Mouse (Mus musculus) cerebellum, adult 11-12 months (tissue): ENCODE data around the gene Cadm1.

Source experiments
- DNase-seq: peaks from one replicate; pipeline ENCODE4 v3.0.0; 2022

Gene Cadm1

DNA sequence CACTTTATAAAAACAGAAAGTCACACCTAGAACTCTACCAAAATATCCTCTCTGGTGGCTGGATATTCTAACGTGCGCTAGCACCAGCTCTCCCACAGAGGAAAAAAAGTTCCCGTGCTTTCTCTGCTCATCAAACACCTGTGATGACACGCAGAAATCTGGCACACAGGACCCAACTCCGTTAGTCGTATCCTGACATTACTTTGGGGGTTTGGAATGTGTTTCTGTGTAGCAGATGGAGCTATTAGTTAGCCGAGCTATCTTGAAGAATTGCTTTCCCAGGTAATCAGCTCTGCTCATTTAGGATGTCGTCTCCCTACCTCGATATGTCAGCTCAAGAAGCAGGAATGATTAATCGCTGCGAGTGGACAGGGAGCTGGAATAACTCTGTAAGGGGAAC, 80.3 kb downstream of the Cadm1 start:
- DNase-seq = no peak

DNA sequence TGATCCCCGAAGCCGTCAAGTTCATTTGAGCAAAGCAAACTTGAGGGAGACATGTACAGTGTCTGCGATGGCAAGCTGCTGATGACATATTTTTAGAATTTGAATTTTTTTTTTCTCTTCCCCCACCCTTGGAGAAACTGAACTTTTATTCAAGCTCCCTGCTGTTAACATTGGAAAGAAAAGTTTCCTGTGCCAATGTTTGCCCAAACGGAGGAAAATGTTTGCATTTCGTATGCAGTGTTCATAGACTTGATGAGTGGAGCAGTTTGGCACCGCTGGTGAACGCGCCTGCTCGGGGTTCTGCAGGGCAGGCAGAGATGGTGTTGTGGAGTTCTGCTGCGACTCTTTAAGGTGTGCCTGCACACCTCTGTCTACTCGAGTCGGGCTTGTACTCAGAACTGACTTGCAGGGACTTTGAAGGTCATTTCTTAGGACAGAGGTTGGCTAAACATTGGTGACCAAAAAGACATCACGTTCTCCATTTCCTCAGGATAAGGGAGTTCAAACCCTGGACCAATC, 83.0 kb downstream of the Cadm1 start:
- DNase-seq = no peak

DNA sequence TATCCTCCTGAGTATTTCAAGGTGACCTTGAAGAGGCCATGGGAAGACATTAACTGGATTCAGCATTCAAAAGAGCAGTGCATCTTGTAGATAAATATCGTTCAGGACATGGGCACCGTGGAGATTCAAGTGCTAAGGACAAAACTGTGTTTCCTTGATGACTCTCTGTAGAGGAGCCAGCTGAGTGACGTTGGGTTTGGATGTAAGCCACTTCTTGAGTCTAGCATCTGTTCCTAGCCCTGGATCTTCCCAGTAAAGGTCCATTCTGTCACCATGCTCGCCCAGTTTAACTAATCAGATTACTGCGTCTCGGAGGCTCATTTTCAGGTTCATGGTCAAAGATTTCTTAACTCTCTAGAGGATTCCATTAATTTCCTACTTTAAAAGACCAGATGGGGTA, 85.1 kb downstream of the Cadm1 start:
- peak; percentile 75 for DNase-seq

DNA sequence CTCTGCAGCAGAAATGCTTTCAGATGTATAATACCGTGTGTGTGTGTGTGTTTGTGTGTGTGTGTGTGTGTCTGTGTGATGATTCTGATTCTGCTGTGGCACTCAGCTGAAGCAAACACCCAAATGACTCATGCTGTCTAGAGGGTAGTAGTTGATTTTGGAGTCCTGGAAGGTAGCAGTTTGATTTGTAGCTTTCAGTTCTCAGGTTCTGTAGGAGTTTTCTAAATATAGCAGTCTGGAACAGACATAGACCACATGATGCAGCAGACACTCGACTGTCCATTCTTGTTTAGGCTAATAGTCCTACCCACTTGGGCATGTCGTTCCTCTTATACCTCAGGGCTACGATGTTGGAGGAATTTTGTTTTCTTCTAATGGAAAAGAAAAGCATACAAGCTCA, 86.4 kb downstream of the Cadm1 start:
- no peak for DNase-seq

DNA sequence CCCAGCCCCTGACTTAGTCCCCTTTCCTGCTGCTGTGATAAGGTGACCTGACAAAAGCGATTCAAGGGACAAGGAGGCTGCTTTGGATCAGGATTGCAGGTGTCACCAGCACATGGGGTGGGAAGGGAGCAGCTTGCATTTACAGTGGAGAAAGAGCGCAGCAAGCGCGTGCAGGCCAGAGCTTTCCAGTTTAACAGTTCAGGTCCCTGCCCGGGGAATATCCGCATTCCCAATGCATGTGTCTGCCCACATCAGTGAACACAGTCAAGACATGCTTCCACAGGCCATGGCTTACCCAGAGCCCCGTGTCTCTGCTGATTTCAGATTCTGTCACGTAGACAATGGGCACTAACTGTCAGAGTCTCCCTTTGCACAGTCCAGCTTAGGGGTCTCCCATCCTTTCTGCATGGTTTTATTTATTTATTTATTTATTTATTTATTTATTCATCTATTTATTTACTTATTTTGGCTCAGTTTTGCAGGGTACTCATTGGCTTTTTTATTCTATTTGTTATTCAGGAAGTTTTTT, 89.6 kb downstream of the Cadm1 start:
- no peak for DNase-seq

DNA sequence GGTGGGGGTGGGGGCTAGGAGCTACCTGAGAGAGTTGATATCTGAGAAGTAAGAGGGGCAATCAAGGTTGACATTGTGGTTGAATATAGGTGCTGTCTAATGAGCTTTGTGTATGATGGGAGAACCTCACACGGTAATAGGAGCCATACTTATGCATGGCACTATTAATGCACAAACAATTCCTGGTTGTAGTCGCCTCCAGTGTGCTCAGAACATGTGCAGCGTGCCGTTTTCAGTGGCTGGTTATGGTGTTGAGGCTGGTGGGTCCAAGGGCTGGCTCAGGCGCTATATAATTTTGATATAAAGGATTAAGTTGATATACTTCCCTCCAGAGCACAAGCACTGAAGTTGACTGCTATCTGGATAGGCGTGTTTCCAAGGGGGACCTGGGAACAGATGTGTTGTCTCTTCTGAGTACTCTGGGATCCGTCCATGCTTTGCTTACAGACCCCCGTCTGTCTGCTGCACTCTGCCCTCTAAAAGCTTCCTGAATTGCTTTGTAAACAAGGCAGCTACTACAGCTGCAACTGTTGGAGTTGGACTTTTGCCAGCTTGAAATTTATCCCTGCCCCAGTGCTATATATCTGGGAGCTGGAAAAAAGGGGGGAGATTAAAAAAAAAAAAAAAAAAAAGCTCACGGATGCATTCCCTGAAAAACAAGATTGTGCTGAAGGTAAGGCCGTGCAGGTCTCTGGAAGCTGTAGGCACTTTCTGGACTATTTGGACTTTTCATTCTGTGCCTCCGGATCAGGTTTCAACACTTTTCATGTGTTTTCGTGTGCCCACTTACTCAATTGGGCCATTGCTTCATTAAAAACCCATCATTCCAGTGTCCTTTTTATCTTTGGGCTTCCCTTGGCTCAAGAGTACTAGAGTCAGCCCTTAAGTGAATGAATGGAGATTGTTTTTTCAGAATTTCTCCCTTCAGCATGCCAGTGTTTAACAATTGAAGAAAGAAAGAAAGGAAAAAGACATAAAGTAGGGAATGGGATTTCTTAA, 93.8 kb downstream of the Cadm1 start:
- no peak for DNase-seq

DNA sequence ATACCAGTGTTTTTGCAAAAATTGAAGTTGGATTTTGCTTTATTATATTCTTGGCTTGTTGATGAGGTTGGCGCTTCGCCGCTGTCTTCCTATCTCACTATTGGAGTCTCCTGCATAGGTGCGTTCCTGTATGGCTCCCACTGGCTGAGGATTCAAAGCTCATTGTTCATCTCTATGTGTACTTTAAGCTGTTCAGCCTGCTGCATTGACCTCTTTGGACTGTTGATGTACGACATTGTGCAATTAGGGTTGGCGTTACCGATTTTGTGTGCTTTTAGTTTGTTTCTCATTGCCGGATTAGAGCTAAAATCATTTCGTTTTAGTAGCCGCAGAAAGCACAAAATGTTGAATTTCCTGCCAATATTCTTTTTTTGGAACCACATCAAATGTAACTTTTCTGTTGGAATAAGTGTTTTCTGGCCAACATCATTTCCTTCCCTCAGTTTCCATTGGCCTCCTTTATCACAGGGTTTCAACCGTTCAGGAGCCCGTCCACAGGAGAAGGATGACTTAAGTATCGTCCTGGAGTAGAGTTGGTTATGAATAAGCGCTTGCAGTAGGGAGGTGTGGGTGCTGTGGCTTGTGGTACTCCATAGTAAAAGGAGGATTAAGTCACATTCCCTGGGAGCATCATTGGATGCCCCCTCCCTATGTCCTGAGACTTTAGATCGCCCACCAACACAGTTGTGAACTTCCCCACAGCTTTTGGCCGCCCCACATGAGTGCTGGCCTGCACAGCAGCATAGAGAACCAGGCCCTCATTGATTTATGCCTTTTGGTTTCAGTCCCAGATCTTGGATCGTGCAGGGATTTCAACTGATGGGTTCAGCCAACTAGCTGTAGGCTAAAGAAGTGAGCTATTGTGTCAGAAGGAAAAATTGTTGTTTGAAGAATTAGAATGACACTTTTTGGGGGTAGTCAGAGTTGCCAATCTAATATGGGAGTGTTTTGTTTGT, 94.9 kb downstream of the Cadm1 start:
- DNase-seq = no peak

DNA sequence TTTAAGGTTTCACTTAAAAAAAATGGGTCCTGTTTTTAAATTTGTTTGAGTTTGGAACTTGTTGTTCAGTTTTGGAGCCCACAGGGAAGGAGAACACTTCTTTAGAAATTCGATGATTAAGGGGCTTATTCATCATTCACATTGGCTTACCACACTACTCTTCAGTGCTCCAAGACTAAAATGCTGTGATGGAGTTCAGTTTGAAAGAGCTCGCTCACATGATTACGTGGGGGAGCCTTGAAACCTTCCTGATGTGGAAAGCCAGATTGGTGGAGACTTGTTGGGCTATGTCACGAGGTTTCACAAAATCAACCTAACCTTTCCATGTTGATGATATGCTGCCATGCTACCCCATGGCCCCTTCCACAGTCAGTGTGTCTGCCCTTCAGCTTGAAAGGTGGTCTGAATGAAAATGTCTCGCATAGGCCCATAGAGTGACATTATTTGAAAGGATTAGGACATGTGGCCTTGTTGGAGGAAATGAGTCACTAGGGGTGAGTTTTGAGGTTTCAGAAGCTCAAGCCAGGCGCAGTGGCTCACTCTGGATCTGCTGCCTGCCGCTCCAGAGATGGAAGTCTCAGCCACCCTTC, 95.7 kb downstream of the Cadm1 start:
- DNase-seq = no peak

DNA sequence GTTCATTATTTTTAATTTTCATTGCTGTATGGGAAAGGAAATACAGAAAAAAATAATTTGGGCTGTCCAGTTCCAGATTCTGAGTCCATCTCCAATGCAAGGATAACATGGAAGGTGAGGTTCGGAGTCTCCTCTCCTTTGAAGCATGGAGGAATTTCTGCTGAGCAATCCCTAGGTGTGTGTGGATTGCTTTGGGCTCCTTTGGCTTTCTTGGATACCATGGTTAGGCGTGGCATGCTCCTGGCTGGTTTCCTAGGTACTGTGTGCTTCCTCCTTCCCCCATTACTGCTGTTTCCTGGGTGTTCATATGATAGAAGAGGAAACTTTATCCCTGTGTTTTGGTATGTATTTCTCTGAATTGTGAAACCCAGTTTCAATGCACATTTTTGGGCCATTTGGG, 98.0 kb downstream of the Cadm1 start:
- DNase-seq = no peak

DNA sequence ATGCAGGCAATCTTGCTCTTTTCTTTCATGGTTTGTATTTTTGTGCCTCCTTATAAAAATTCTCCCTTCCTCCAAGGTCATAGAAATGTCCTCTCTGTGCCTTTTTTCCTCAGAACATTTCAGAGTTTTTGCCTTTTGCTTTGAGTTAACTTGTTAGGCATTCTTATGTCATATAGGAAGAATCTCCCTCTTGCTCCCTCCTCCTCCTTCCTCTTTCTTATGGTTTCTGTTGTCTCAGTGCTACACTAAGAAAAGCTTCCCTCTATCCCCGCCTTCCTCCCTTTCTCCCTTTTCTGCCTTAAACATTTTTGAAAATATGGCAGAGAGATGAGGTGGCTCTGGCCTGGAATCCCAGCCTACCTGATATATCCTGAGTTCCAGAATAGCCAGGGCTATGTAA, 98.6 kb downstream of the Cadm1 start:
- no peak for DNase-seq

DNA sequence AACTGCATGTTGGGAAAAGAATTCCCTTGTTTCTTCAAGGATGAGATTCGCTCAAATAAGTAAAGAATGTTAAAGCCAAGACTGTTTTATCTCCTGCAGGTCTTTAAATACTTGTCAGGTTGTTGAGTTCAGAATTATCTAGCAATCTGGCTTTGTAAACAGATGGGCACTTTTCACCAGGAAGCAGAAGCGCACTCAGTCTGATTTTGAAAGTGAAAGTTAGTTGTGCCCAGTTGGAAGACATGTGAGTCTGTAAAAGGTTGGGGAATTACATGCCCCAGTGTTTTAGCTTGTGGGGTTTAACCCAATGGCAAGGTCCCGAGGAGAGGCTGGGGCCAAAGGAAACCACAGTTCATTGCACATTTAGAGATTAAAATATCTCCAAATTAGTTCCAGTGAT, 104.7 kb downstream of the Cadm1 start:
- DNase-seq = no peak

DNA sequence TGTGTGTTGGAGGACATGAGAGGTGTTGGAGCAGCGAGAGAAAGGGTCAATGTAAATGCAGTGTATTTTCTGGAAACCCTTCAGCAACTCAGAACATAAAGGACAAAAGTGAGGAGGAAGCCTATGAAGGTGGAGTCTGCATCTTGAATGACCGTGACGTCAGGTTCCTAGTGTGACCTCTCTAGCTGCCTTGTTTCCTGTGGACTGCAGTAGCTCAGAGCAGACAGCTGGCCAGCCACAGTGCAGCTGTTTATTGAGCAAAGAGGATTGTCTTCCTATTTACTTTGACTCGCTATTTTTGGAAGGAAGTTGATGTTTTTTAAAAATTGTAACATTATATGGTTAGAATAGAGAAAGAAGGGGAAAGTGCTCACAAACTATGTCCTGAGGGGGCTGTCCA, 112.7 kb downstream of the Cadm1 start:
- DNase-seq = no peak

DNA sequence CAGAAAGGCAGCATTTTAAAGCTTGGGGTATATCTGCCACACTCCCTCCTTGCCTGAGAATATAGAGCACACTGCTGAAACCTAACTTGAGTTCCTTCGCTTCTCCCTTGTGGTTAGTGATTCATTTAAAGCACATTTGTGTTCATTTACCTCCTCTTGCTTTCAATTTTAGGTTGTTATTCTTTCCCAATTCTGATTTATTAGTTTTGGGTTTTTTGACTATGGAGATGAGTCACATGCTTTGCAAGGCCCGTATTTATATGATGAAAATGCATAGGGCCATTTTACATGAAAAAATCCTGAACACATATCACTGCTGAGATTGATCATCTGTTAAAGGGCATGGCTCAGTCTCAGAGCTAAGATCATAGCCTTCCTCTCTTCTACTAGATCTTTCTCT, 115.1 kb downstream of the Cadm1 start:
- DNase-seq = no peak

DNA sequence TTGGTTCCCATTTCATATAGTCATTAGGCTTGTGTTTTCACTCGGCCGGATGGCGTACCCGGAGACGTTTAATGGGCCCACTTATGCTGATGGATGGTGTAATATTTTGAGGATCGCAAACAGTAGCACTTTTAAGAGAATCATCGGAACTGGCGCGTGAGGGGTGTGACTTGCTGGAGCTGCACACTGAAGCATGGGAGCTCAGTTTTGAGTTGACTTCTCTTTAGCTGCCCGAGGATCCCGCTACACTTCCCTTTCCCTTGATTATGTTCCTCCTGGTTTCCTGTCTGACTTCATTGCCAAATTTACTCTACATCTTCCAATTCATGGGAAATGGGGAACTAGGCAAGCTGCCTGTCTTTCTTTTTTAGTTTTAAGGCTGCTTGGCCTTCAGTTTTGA, 121.5 kb downstream of the Cadm1 start:
- no peak for DNase-seq

DNA sequence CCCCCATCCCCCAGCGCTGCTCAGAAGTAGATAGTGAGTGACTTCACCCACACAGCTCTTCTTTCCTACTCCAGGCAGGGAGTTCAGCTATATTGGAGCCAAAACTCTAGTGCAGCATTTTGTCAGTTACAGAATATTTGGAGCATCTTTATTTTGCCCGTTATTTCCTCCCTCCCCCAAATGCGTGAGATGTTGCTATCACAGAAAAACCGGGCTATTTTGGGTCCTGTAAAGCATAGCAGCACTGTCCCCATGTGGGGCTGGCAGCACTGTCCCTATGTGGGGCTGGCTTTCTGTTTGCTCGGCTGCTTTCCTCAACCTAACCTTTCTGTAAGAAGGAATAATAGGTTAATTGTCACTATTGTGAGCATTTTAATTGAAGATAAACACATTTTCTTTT, 122.2 kb downstream of the Cadm1 start:
- no peak for DNase-seq

DNA sequence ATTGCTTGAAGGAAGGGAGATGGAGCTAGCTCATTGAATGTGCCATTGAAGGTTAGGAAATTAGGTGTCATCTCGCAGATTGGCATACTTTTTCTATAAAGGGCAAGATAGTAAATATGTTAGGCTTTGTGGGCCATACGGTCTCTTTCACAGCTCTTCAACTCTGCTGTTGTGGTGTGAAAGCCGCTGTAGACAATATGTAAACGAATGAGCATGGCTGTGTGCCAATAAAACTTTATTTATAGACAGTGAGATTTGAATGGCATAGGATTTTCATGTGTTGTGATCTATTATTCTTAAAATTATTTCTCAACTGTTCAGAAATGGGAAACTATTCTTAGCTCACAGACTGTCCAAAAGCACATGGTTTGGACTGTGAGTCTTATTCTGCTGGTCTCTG, 123.0 kb downstream of the Cadm1 start:
- DNase-seq = no peak

DNA sequence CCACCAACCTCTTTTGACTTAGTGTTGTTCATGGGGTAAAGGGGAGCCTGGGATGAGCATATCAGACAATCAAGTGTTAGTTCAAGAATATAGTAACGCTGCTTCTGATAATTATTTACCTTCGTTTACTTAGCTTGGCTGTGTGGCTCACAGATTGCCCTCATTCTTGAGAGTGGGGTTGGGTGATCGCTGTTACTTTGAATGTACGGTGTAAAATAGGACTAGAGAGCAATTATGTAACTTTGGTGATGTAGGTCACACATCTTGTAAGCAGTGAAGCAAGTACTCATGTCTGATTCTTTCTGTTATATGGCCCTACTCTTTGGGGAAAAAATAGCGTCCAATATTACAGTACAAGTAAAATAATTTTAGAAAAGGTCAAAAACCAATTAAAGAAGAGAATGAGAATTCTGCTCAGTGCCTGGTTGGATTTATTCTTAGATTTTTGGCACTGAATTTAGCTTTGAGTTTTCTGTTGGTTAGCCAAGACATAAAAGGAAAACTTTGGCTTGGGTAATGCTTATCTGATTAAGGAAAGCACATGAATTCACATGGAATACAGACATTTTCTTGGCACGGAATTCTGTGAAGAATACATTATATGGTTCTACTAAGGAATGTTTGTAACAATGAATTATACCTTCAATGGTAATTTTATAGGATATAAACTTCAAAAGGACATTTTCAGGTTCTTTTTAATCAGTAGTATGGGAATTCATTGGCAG, 129.6 kb downstream of the Cadm1 start:
- no peak for DNase-seq

DNA sequence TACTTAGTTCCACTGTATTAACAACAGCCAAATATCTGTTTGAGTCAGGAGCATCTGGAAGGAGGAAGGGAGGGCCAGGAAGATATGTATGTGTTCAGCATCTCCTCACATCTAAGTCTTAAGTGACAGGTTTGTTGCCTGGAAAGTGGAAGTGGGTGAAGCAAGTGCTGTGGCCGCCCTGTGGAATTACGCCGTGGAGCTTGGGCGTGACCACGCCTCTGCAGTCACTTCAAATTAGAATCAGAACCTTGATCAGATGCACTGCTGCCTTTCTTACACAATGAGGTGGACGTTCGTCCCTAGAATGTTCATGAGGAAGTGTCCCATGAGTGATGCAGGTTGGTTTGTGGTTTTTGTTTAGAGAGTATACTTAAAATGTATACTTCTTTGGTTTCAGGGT, 131.6 kb downstream of the Cadm1 start:
- no peak for DNase-seq

DNA sequence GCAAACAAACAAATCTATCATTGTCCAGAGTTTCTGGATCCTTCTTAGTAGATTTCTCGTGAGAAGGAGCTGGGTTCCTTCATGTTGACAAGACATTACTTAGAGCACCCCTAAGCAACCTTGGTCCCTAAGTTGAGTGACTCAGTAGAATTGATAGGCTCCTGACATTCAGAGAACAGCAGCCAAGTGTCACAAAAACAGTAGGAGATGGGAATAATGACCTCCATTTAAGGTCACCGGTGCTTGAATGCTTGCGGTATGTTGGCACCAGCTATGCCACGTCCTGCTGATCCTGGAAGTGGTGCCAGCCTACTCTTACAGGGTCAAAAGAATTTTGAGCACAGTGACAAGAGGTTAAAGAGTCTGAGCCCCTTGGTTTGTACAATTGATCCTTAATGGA, 139.2 kb downstream of the Cadm1 start:
- DNase-seq = no peak

DNA sequence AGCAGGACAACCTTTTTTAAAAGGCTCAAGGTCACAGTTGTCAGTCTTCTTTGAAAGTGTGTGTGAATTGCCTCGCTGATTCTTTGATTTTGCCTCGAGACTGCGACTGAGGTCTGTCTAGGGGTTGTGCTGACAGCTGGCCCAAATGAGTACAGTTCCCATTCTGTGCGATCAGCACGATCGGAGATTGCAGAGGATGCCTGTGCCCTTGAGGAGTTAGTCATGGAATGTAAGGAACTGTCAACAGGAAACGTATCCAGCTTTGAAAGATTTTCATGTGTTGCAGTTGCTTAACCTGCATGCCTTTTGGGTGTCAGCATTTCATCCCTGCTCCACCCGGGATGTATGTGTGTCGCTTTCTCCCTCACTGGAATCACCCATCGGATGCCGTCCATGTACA, 141.6 kb downstream of the Cadm1 start:
- DNase-seq = no peak

DNA sequence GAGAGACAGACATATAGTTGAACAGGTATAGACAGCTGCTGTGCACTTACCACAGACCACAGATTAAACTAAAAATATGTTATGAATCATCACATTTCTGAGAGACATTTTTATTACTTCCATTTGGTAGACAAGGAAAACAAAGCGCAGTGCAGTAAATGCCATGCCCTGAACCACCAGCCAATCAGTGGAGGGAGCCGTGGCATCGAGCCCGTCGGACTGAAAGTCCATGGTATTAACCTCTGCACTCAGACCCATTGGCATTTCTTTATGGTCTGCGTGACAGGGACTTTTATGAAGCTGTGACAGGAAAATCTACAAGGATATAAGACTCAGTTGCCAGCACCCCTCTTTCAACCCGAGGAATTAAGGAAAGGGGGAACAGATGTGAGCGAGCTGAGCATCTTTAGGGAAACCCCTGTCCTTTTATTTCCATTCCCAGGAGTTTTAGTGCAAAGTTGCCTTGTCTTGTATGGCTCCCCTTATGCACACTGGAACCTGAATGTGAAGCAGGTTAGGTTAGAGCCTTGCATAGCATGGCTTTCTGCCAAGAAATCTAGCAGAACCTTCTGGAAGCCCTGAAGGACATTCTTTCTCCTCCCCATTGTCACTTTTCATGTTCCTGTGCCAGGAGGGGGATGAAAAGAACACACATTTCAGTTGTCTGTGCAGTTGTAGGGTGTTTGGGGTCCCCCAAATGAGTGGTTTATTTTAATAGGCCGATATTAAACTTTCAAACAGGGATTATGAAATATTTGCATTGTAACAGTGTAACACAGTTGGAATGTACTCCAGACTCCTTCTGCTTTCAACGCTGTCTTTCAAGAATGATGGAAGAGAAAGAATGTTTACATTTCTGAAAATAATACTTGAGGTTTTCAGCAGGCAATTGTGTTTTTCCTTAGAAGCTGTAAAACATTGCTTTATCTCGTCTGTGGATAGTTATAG, 145.1 kb downstream of the Cadm1 start:
- DNase-seq = peak; percentile 26
